Mouse (Mus musculus) midbrain, postnatal 0 days (tissue): ENCODE measurements around the gene Maml3. TPM values are rescaled to one million over a fixed set of nuclear protein-coding genes. Genes with fewer than 3 reads are reported as not detected.
A peak's percentile ranks its signal among the peaks of the same experiment; 100 is the strongest.

Experiments used
- ATAC-seq: fragments of 200-750 bp; cut with Nextera tagmentation; 2 replicates; pipeline ENCODE4 v1.8.0; 2017; ENCODE audit warnings: moderate number of reproducible peaks, mild to moderate bottlenecking, moderate TSS enrichment, moderate library complexity; ENCODE audit not compliant: low FRiP score
- DNase-seq: peaks from one replicate; pipeline ENCODE4 v3.0.0-alpha.2; 2015; ENCODE audit warnings: low spot score
- H3K27ac ChIP-seq: fragments of 300-500 bp; sonication (generic); 2 replicates; pipeline ENCODE4 v1.5.1; 2014; ENCODE audit warnings: low read depth, mild to moderate bottlenecking, low read length, mixed read lengths
- H3K27me3 ChIP-seq: fragments of 300-500 bp; sonication (generic); 2 replicates; pipeline ENCODE4 v1.6.1; 2014; ENCODE audit warnings: low read length, control low read depth, mixed read lengths; ENCODE audit not compliant: insufficient read depth
- H3K36me3 ChIP-seq: fragments of 300-500 bp; sonication (generic); 2 replicates; pipeline ENCODE4 v1.6.1; 2014; ENCODE audit warnings: low read length, control low read depth, mixed read lengths; ENCODE audit not compliant: insufficient read depth
- H3K4me1 ChIP-seq: fragments of 300-500 bp; sonication (generic); 2 replicates; pipeline ENCODE4 v1.6.1; 2014; ENCODE audit warnings: mild to moderate bottlenecking, control low read depth, antibody characterized with exemption, low read length, mixed read lengths; ENCODE audit not compliant: insufficient read depth
- H3K4me2 ChIP-seq: fragments of 300-500 bp; sonication (generic); 2 replicates; pipeline ENCODE4 v1.6.1; 2014; ENCODE audit warnings: low read depth, mild to moderate bottlenecking, low read length, mixed read lengths; ENCODE audit not compliant: poor library complexity, severe bottlenecking
- H3K4me3 ChIP-seq: fragments of 300-500 bp; sonication (generic); 2 replicates; pipeline ENCODE4 v1.5.1; 2014; ENCODE audit warnings: low read depth, mild to moderate bottlenecking, low read length, moderate library complexity
- H3K9ac ChIP-seq: fragments of 300-500 bp; sonication (generic); replicated peaks from 2 replicates; pipeline ENCODE4 v1.6.1; 2014; ENCODE audit warnings: mild to moderate bottlenecking, low read length, moderate library complexity, mixed read lengths; ENCODE audit not compliant: poor library complexity, severe bottlenecking
- H3K9me3 ChIP-seq: fragments of 300-500 bp; sonication (generic); 2 replicates; pipeline ENCODE4 v1.6.1; 2016; ENCODE audit warnings: low read length, control low read depth
- CTCF ChIP-seq: IDR thresholded peaks from 2 replicates; pipeline ENCODE4 v1.5.1; 2016; ENCODE audit warnings: antibody characterized with exemption, mild to moderate bottlenecking
- WGBS: fragments of 180-500 bp; shearing (Covaris S2); extraction: QIAGEN DNeasy Blood & Tissue Kit; methylation state at CpG from one replicate; pipeline ENCODE4 v1.1.7; 2014; 5-methylcytosine and 5-hydroxymethylcytosine counted together
- polyA plus RNA-seq: library from polyadenylated mRNA; unstranded; fragments of >200 nt; fragmentation: Nextera tagmentation; extraction: Ambion mirVana; gene quantifications from 2 replicates; pipeline ENCODE4 v1.2.1, GENCODE M21; 2015
- total RNA-seq: library from RNA; depleted of rRNA; stranded (reverse); fragments of >200 nt; gene quantifications from 2 replicates; pipeline ENCODE4 v1.2.3, GENCODE M21; 2014

Gene Maml3
- total and polyA plus RNA-seq, 2 experiments from 2014 or later, result 3.9 to 20.2 TPM

DNA sequence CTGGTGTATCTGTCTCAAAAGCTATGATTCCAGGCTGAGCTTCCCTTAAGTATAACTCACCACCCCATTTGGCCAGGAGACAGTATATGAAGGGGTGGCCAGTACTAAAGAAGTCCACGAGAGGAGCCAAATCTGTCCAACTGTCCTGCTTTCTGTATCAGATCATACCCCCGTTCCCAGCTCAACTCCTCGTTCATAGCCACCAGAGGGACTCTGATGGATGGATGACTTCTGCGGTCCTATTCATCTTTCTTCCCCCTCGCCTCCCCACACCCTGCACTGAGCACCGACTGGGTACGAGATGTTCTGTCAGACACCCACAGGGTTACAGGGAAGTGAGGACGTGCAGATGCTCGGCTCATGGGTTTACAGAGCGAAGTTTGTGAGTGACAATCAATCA is 74.8 kb downstream of the Maml3 start:
- no peak overlapping the region; the same call in 1 of the 2 replicates for H3K27ac ChIP-seq
- H3K27me3 ChIP-seq, result no peaks in the 10 kb centered on the region
- no peaks in the 10 kb centered on the region for H3K9me3 ChIP-seq
- 83% methylated on average over 10 of the region's 10 CpGs for WGBS
- no peaks in the 10 kb centered on the region for H3K36me3 ChIP-seq
- ATAC-seq (no peak), DNase-seq (no peak)
- peak; percentile 32; the same call in 1 of the 2 replicates for TF ChIP-seq CTCF
- no peak overlapping the region for H3K4me2 ChIP-seq
- H3K4me1 ChIP-seq, result peaks cover 1% of the 10 kb centered on the region; the same call in 1 of the 2 replicates
- no peak overlapping the region for H3K9ac ChIP-seq
- H3K4me3 ChIP-seq, result no peak overlapping the region

- Histone ChIP-seq H3K4me1 (no peaks in the 10 kb centered on the region; the same call in 1 of the 2 replicates), H3K9ac (no peak overlapping the region), H3K27me3 (no peaks in the 10 kb centered on the region), H3K4me3 (no peak overlapping the region), H3K27ac (no peak overlapping the region), H3K9me3 (no peaks in the 10 kb centered on the region), H3K36me3 (no peaks in the 10 kb centered on the region), H3K4me2 (no peak overlapping the region)
- WGBS, result 54% methylated on average over 12 of the region's 12 CpGs
- TF ChIP-seq CTCF, result no peak
- no peak for ATAC-seq
- no peak for DNase-seq
Observed at GRCm38 (mm10) chr3:52029661-52030081, 75.2 kb downstream of the Maml3 start.

GRCm38 (mm10) chr3:52027972-52028371 is 76.9 kb downstream of the Maml3 start:
- Histone ChIP-seq H3K4me1 (no peaks in the 10 kb centered on the region; the same call in 1 of the 2 replicates), H3K4me2 (no peak overlapping the region), H3K27me3 (no peaks in the 10 kb centered on the region), H3K4me3 (no peak overlapping the region), H3K27ac (no peak overlapping the region), H3K9me3 (no peaks in the 10 kb centered on the region), H3K9ac (no peak overlapping the region), H3K36me3 (no peaks in the 10 kb centered on the region)
- WGBS, result 76% methylated on average over 7 of the region's 7 CpGs
- TF ChIP-seq CTCF, result no peak
- DNase-seq, result no peak
- ATAC-seq, result no peak

DNA sequence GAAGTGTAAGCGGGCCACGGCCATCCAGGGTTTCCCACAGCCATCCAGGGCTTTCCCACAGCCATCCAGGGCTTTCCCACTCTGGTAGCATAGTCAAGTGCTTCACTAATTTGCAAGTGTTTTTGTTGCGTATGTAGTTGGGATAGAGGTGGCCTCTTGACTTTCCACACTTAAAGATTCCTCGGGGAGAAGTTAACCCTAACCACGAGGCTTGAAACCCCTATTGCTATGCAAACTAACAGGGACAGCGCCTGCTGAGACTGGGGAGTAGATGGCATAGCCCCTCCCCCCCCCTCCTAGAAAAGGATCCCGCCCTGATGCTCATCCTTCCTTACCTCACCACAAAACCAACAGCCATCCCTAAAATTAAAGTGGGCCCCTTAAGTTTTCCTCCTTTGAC is 82.4 kb downstream of the Maml3 start:
- H3K4me1 ChIP-seq, result no peaks in the 10 kb centered on the region
- H3K9me3 ChIP-seq, result no peaks in the 10 kb centered on the region
- H3K36me3 ChIP-seq, result no peaks in the 10 kb centered on the region
- no peak overlapping the region for H3K9ac ChIP-seq
- no peak overlapping the region for H3K27ac ChIP-seq
- H3K27me3 ChIP-seq, result no peaks in the 10 kb centered on the region
- WGBS, result 41% methylated on average over 7 of the region's 7 CpGs
- no peak for DNase-seq
- H3K4me3 ChIP-seq, result no peak overlapping the region
- no peak for TF ChIP-seq CTCF
- no peak for ATAC-seq
- no peak overlapping the region for H3K4me2 ChIP-seq

GRCm38 (mm10) chr3:52018103-52018439 is 86.8 kb downstream of the Maml3 start:
- H3K4me2 ChIP-seq, result no peak overlapping the region
- DNase-seq (no peak), ATAC-seq (no peak)
- no peak overlapping the region; the same call in 1 of the 2 replicates for H3K27ac ChIP-seq
- no peaks in the 10 kb centered on the region for H3K4me1 ChIP-seq
- whole genome bisulfite sequencing, result 81% methylated on average over 5 of the region's 5 CpGs
- H3K27me3 ChIP-seq, result no peaks in the 10 kb centered on the region
- no peaks in the 10 kb centered on the region for H3K9me3 ChIP-seq
- TF ChIP-seq CTCF, result no peak
- no peaks in the 10 kb centered on the region for H3K36me3 ChIP-seq
- H3K9ac ChIP-seq, result no peak overlapping the region
- H3K4me3 ChIP-seq, result no peak overlapping the region

DNA sequence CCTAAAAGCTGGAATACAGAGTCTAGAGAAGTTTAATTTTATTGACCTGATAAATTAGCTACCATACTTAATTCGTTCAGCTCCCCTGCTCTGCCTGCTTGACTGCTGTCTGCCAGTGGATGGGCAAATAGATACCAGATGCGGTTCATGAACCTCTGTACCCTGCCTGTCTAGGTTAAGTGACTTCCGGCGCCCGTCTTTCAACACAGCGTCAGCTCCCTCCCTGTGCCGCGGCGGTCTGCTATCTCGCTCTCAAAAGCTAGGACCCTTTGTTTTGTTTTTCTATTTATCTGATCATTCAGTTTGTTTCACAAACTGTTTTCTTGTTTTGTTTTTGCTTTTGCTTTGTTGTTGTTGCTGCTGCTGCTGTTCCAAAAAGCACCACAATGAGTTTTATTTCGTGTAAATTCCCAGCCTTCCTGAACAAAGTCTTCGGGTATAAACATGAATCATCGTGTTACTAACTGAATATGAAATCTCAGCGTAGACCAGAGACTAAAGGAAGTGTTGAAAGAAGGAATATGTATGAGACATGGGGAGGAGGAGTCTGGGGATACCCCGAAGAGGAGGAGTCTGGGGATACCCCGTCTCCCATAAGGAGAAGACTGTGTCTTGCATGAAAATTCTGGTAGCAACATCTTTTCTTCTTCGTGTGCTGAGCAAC is 87.3 kb downstream of the Maml3 start:
- Histone ChIP-seq H3K9me3 (no peaks in the 10 kb centered on the region), H3K4me2 (no peak overlapping the region; the same call in 1 of the 2 replicates), H3K4me3 (no peak overlapping the region), H3K9ac (no peak overlapping the region), H3K4me1 (no peaks in the 10 kb centered on the region), H3K27me3 (no peaks in the 10 kb centered on the region), H3K27ac (no peak overlapping the region), H3K36me3 (no peaks in the 10 kb centered on the region)
- TF ChIP-seq CTCF, result no peak
- 72% methylated on average over 17 of the region's 17 CpGs for WGBS
- no peak for DNase-seq
- ATAC-seq, result no peak
